Comparison of ENCODE assay signal across 15 mouse cellular contexts in the genomic region with DNA sequence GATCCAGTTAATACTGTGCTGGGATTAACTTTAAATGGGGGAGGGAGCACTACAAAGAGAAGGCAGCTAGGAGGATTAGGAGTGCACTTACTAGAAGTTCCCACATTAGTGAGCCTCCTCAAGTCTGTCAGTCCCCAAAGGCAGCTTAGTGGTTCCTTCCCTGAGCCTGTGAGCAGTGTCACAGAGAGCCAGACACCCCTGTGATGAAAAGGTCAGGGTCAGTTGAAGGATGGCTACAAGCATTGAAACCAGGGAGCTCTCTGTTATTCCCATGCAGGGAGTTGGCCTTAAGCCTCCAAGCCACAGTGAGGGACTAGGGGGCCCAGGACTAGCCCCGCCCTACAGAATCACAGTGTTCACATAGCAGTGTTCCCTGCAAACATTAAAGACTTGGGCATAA.
"Had no signal": no experiment of that assay in that cellular context is flagged by ENCODE, and none has a peak within 500 bp of the region (broad histone marks: within the 10 kb centered on the region; RNA-seq: fewer than 3 reads in every experiment).

No protein-coding gene starts in this region.

- H3K4me3 ChIP-seq: left cerebral cortex, adult 2 months; limb, embryonic 10.5 days; liver, embryonic 15.5 days; midbrain, embryonic 12.5 days; myocyte; neural tube, embryonic 15.5 days; stomach, embryonic 15.5 days had no signal

- H3K36me3 ChIP-seq: limb, embryonic 10.5 days; liver, embryonic 15.5 days; midbrain, embryonic 12.5 days; neural tube, embryonic 15.5 days; stomach, embryonic 15.5 days had no signal

- ATAC-seq: lung, postnatal 0 days had no signal

- H3K4me2 ChIP-seq: liver, embryonic 11.5 days; liver, embryonic 15.5 days; midbrain, embryonic 12.5 days; neural tube, embryonic 15.5 days; stomach, embryonic 15.5 days had no signal

- DNase-seq: kidney, postnatal 14 days; lung, adult 2 months; lung, postnatal 36 days; right cerebral cortex, postnatal 14 days; thymus, adult 2 months; thymus, postnatal 25 days had no signal

- H3K27ac ChIP-seq: left cerebral cortex, adult 2 months; limb, embryonic 10.5 days; liver, embryonic 15.5 days; midbrain, embryonic 12.5 days; neural tube, embryonic 15.5 days; stomach, embryonic 15.5 days had no signal

- H3K4me1 ChIP-seq: liver, embryonic 15.5 days; midbrain, embryonic 12.5 days; neural tube, embryonic 15.5 days; stomach, embryonic 15.5 days had no signal

- H3K9ac ChIP-seq: liver, embryonic 15.5 days; midbrain, embryonic 12.5 days; neural tube, embryonic 15.5 days; stomach, embryonic 15.5 days had no signal

- H3K9me3 ChIP-seq: limb, embryonic 10.5 days; liver, embryonic 15.5 days; midbrain, embryonic 12.5 days; neural tube, embryonic 15.5 days; stomach, embryonic 15.5 days had no signal

- H3K27me3 ChIP-seq: liver, embryonic 15.5 days; midbrain, embryonic 12.5 days; neural tube, embryonic 15.5 days; stomach, embryonic 15.5 days had no signal
